Mouse (Mus musculus): ENCODE results near the gene Gucy1a1. TPM values are rescaled to one million over a fixed set of nuclear protein-coding genes. Genes with fewer than 3 reads are reported as not detected.

Gucy1a1 gene
- polyA plus RNA-seq, 1 experiment from 2014 or later: 68.9 TPM

DNA sequence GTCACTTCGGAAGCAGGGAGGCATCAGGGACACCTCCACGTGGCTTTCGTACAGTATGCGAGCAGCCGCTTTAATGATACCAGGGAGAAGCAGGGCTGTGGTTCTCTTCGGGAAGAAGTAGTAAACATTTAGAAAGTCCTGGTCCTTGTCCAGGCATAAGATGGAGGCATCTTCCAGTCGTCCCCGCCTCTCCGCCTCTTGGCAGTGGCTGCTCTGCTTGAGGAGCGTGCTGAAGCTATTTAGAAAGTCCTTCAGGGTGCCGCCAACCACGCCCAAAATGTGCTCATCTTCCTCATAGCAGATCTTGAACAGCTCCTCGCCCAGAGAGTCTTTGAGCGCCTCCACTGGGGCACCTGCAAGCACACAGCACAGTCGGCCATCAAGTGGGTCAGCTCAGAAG, 36.6 kb downstream of the Gucy1a1 start:
- WGBS: 90% methylated on average over 15 of the region's 15 CpGs
- no peak for ATAC-seq
- no peak overlapping the region for H3K4me2 ChIP-seq (ENCODE audit: low read length)
- H3K4me3 ChIP-seq (replicated peaks; ENCODE audit: low read length): no peak overlapping the region
- no peak overlapping the region for H3K9ac ChIP-seq (replicated peaks; ENCODE audit: low read depth, low read length)
- no peaks in the 10 kb centered on the region for H3K9me3 ChIP-seq (ENCODE audit: control insufficient read depth, low read length)
- H3K36me3 ChIP-seq (ENCODE audit: control insufficient read depth, insufficient read depth): no peaks in the 10 kb centered on the region
- no peaks in the 10 kb centered on the region for H3K27me3 ChIP-seq (replicated peaks; ENCODE audit: control insufficient read depth, insufficient read depth, low read length)
- peaks cover 6% of the 10 kb centered on the region for H3K4me1 ChIP-seq (replicated peaks; ENCODE audit: control insufficient read depth, insufficient read depth, low read length)
- no peak overlapping the region for H3K27ac ChIP-seq (ENCODE audit: low read length)

DNA sequence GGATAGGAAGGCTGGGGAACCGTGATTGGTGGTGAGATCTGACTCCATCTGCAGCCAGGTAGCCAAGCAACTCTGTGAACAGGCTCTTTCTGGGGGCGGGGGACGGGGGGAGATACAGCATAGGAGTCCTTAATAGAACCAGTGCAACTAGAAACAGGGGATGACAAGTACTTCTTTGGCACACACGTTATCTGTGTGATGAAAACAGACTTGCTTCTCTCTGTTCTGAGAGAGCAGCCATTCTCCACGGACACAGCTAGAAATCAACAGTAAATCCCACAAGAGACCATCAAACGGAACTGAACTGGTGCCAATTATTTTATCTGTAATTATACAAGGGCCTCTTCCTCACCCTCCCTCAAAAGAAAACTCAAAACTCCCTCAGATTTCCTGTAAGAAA, 41.4 kb downstream of the Gucy1a1 start:
- no peak overlapping the region for H3K4me2 ChIP-seq (ENCODE audit: low read length)
- H3K36me3 ChIP-seq (ENCODE audit: control insufficient read depth, insufficient read depth): no peaks in the 10 kb centered on the region
- H3K4me1 ChIP-seq (replicated peaks; ENCODE audit: control insufficient read depth, insufficient read depth, low read length): no peaks in the 10 kb centered on the region
- 72% methylated on average over 6 of the region's 6 CpGs for WGBS
- H3K9me3 ChIP-seq (ENCODE audit: control insufficient read depth, low read length): no peaks in the 10 kb centered on the region
- no peak for ATAC-seq
- no peak overlapping the region for H3K27ac ChIP-seq (ENCODE audit: low read length)
- H3K4me3 ChIP-seq (replicated peaks; ENCODE audit: low read length): no peak overlapping the region
- no peaks in the 10 kb centered on the region for H3K27me3 ChIP-seq (replicated peaks; ENCODE audit: control insufficient read depth, insufficient read depth, low read length)
- H3K9ac ChIP-seq (replicated peaks; ENCODE audit: low read depth, low read length): no peak overlapping the region

DNA sequence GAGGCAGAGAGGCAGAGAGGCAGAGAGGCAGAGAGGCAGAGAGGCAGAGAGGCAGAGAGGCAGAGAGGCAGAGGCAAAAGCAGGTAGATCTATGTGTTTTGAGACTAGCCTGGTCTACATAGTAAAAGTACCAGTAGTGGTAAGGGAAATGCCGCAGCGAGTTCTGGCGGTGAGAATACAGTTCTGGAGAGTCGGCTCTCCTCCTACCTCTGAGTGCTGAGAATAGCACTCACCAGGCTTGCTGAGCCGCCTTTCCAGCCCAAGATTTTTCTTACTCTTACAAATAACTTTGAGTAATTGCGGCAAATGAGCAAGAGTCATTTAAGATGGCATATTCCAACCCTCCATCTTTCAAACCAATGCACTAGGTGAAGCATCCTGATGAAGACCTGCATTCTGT, 46.5 kb downstream of the Gucy1a1 start:
- Histone ChIP-seq H3K9me3 (ENCODE audit: control insufficient read depth, low read length) (no peaks in the 10 kb centered on the region), H3K9ac (replicated peaks; ENCODE audit: low read depth, low read length) (no peak overlapping the region), H3K4me3 (replicated peaks; ENCODE audit: low read length) (no peak overlapping the region), H3K27me3 (replicated peaks; ENCODE audit: control insufficient read depth, insufficient read depth, low read length) (no peaks in the 10 kb centered on the region), H3K27ac (ENCODE audit: low read length) (no peak overlapping the region), H3K4me2 (ENCODE audit: low read length) (no peak overlapping the region), H3K4me1 (replicated peaks; ENCODE audit: control insufficient read depth, insufficient read depth, low read length) (no peaks in the 10 kb centered on the region), H3K36me3 (ENCODE audit: control insufficient read depth, insufficient read depth) (no peaks in the 10 kb centered on the region)
- 78% methylated on average over 6 of the region's 6 CpGs for WGBS
- no peak for ATAC-seq

DNA sequence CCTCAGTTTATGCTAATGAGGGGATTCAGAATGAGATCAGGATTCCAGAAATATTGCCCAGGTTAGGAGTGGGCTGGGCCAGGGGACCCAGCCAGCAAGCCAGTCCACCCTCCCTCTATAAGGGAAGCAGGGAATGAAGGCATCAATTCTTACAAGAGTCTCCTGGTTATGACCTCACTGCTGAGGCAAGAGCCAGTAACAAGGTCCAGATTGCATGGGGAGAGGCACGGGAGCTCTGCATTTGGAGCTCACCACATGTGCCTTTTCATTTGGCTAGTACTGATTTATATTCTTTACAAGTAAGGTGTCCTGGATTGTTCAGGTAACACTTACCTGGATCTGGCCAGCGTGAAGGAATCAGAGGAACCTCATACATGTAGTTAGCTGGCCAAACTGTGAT, 48.8 kb downstream of the Gucy1a1 start:
- no peak overlapping the region for H3K4me3 ChIP-seq (replicated peaks; ENCODE audit: low read length)
- H3K27me3 ChIP-seq (replicated peaks; ENCODE audit: control insufficient read depth, insufficient read depth, low read length): no peaks in the 10 kb centered on the region
- whole genome bisulfite sequencing: 82% methylated on average over 2 of the region's 2 CpGs
- H3K9ac ChIP-seq (replicated peaks; ENCODE audit: low read depth, low read length): no peak overlapping the region
- H3K4me1 ChIP-seq (replicated peaks; ENCODE audit: control insufficient read depth, insufficient read depth, low read length): no peaks in the 10 kb centered on the region
- no peak overlapping the region for H3K27ac ChIP-seq (ENCODE audit: low read length)
- no peaks in the 10 kb centered on the region for H3K36me3 ChIP-seq (ENCODE audit: control insufficient read depth, insufficient read depth)
- ATAC-seq: no peak
- no peaks in the 10 kb centered on the region for H3K9me3 ChIP-seq (ENCODE audit: control insufficient read depth, low read length)
- no peak overlapping the region for H3K4me2 ChIP-seq (ENCODE audit: low read length)

DNA sequence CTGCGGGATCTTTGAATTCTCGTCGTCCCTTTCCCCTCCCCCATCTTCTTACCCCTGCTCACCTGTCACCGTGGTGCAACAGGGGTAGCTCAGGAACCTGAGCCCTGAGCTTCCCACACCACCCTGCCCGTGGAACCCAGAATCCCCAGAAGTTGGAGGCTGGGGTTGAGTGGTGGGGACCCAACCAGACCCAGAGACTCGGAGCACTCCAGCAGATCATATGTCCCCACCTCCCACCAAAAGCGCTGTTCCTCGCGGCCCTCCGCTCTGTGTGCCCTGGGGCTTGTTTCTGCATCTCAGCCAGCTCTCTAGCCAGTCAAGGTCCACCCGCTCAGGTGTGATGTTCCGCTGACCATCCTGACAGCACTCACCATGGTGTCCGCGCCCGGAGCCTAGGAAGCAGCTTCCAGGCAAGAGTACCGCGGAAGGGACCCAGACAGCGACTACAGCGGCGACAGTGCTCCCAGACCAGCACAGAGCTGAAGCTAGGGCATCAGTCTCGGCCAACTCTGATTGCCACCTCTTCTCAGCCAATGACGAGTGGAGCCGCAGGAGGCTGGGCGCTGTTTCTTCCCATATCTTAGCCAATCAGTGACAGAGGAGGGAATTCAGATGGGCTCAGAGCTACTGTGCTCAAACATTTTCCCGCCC, 71.3 kb downstream of the Gucy1a1 start, which contains the start of gene Gucy1b1:
Gucy1b1 (minus strand) TSS at position 489 of the 651 bp plus-strand sequence.
- Histone ChIP-seq H3K9me3 (ENCODE audit: control insufficient read depth, low read length) (no peaks in the 10 kb centered on the region), H3K27ac (ENCODE audit: low read length) (peak within 1 kb of the TSS; percentile 85), H3K4me1 (replicated peaks; ENCODE audit: control insufficient read depth, insufficient read depth, low read length) (peaks cover 9% of the 10 kb centered on the region), H3K36me3 (ENCODE audit: control insufficient read depth, insufficient read depth) (no peaks in the 10 kb centered on the region), H3K4me3 (replicated peaks; ENCODE audit: low read length) (peak within 1 kb of the TSS; percentile 83), H3K9ac (replicated peaks; ENCODE audit: low read depth, low read length) (peak within 1 kb of the TSS; percentile 78), H3K27me3 (replicated peaks; ENCODE audit: control insufficient read depth, insufficient read depth, low read length) (no peaks in the 10 kb centered on the region), H3K4me2 (ENCODE audit: low read length) (peak within 1 kb of the TSS; percentile 80)
- peak; percentile 99 for ATAC-seq
- under 1% methylated on average over 24 of the region's 25 CpGs for WGBS

DNA sequence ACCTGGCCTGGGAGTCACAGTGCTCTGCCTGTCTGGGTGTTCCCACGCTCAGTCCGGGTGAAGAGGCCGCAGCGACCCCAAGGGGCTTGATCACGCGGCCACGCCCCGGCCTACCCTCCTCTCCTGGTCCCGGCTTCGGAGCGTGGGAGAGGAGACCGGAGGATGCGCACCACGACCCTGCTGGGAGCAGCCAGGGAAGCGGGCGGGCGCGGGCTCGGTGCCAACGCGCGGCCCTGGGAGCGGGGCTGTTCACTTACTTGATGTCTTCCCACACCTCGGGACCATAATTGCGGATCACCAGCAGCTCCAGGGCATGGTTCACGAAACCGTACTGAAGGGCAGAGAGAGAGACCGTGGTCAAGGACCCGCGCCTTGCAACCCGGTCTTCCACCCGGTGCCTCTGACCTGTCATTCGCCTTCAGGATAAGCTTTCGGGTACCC, 71.8 kb downstream of the Gucy1a1 start:
- peak overlapping the region; percentile 83 for H3K4me3 ChIP-seq (replicated peaks; ENCODE audit: low read length)
- no peaks in the 10 kb centered on the region for H3K36me3 ChIP-seq (ENCODE audit: control insufficient read depth, insufficient read depth)
- no peaks in the 10 kb centered on the region for H3K27me3 ChIP-seq (replicated peaks; ENCODE audit: control insufficient read depth, insufficient read depth, low read length)
- peak overlapping the region; percentile 80 for H3K4me2 ChIP-seq (ENCODE audit: low read length)
- ATAC-seq: peak; percentile 60
- peak overlapping the region; percentile 85 for H3K27ac ChIP-seq (ENCODE audit: low read length)
- H3K4me1 ChIP-seq (replicated peaks; ENCODE audit: control insufficient read depth, insufficient read depth, low read length): peaks cover 9% of the 10 kb centered on the region
- under 1% methylated on average over 34 of the region's 34 CpGs for WGBS
- H3K9me3 ChIP-seq (ENCODE audit: control insufficient read depth, low read length): no peaks in the 10 kb centered on the region
- peak overlapping the region; percentile 78 for H3K9ac ChIP-seq (replicated peaks; ENCODE audit: low read depth, low read length)

DNA sequence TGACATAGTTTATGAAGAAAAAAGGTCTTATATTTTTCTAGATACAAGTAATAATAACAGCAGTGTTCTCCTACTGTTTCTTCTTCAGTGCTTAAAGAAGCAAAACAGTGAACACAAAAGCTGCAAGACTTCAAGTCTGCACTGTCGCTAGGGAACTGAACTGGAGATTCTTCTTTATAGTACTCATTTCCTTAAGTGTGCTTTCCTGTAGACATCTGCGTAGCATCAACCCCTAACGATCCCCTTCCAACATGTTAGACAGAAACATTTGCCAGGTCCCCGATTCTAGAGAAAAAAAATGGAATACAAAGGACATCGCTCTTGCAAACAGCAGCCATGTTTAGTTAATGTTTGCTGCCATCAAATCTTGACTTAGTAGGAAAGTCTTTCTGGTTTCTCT, 77.8 kb downstream of the Gucy1a1 start:
- H3K27ac ChIP-seq (ENCODE audit: low read length): no peak overlapping the region
- H3K27me3 ChIP-seq (replicated peaks; ENCODE audit: control insufficient read depth, insufficient read depth, low read length): no peaks in the 10 kb centered on the region
- no peaks in the 10 kb centered on the region for H3K36me3 ChIP-seq (ENCODE audit: control insufficient read depth, insufficient read depth)
- ATAC-seq: no peak
- 75% methylated on average over 5 of the region's 5 CpGs for WGBS
- no peak overlapping the region for H3K9ac ChIP-seq (replicated peaks; ENCODE audit: low read depth, low read length)
- no peak overlapping the region for H3K4me3 ChIP-seq (replicated peaks; ENCODE audit: low read length)
- no peaks in the 10 kb centered on the region for H3K9me3 ChIP-seq (ENCODE audit: control insufficient read depth, low read length)
- peaks cover under 1% of the 10 kb centered on the region; the same call in 1 of the 2 replicates for H3K4me1 ChIP-seq (replicated peaks; ENCODE audit: control insufficient read depth, insufficient read depth, low read length)
- H3K4me2 ChIP-seq (ENCODE audit: low read length): no peak overlapping the region

DNA sequence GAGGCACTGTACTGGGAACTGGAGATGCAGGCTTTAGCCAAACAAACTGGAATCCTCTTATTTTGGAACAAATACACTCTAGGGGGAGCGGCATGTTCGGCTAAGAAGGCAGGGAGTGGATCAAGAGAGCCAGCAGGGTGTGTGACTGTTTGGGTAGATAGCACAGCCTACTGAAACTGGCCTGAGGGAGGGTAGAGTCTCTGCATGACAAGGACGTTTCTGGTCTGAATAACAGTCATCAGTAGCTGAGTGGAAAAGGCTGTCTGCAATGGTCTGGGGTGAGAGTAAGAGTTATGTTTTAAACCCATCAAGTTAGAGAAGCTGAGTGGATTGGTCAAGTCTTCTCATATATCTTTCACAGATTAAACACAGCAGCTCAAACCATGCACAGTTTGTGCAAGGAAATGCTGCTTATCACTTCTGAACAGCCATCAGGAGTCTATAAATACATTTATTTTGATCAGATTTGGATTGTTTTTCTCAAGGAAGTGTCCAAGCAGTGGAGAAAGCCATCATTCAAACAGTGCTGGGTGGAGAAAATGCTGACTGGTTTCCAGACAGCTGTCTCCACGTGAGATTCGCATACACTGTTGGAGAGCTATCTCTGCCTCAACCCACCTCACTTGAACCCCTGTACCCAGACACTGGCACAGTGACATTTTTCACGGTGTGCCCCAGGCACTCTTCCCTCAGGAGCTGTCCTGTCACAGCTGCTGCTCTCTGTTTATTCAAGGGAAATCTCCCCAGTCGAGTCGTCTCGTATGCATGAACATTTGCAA, 84.0 kb downstream of the Gucy1a1 start:
- H3K4me3 ChIP-seq (replicated peaks; ENCODE audit: low read length): no peak overlapping the region
- no peaks in the 10 kb centered on the region for H3K27me3 ChIP-seq (replicated peaks; ENCODE audit: control insufficient read depth, insufficient read depth, low read length)
- WGBS: 56% methylated on average over 9 of the region's 9 CpGs
- no peak overlapping the region for H3K4me2 ChIP-seq (ENCODE audit: low read length)
- no peak overlapping the region for H3K9ac ChIP-seq (replicated peaks; ENCODE audit: low read depth, low read length)
- no peak for ATAC-seq
- no peak overlapping the region for H3K27ac ChIP-seq (ENCODE audit: low read length)
- H3K4me1 ChIP-seq (replicated peaks; ENCODE audit: control insufficient read depth, insufficient read depth, low read length): no peaks in the 10 kb centered on the region; the same call in 1 of the 2 replicates
- no peaks in the 10 kb centered on the region for H3K9me3 ChIP-seq (ENCODE audit: control insufficient read depth, low read length)
- peaks cover 2% of the 10 kb centered on the region; the same call in 1 of the 2 replicates for H3K36me3 ChIP-seq (ENCODE audit: control insufficient read depth, insufficient read depth)

DNA sequence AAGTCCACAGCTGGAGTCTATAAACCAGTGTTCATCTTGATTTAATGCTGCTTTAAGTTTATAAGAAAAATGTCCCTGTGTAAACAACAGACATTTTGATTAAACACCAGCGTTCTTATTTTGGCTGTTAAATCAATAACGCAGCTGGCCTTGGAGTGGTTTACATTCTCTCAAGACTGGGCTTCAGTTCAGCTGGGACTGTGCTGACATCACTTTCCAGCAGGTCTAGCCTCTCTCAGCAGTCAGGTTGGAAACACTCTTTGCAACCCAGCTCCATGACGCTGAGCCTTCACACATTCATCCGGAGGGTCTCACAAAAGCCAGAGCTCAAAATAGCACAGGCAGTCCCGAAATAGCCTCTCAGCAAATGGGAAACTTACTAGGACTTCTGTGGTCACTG, 88.4 kb downstream of the Gucy1a1 start:
- H3K4me3 ChIP-seq (replicated peaks; ENCODE audit: low read length): no peak overlapping the region
- no peaks in the 10 kb centered on the region for H3K9me3 ChIP-seq (ENCODE audit: control insufficient read depth, low read length)
- H3K36me3 ChIP-seq (ENCODE audit: control insufficient read depth, insufficient read depth): peaks cover 2% of the 10 kb centered on the region; the same call in 1 of the 2 replicates
- no peaks in the 10 kb centered on the region for H3K27me3 ChIP-seq (replicated peaks; ENCODE audit: control insufficient read depth, insufficient read depth, low read length)
- no peak for ATAC-seq
- WGBS: 56% methylated on average over 5 of the region's 5 CpGs
- no peak overlapping the region for H3K27ac ChIP-seq (ENCODE audit: low read length)
- H3K4me2 ChIP-seq (ENCODE audit: low read length): no peak overlapping the region
- peaks cover 3% of the 10 kb centered on the region for H3K4me1 ChIP-seq (replicated peaks; ENCODE audit: control insufficient read depth, insufficient read depth, low read length)
- no peak overlapping the region for H3K9ac ChIP-seq (replicated peaks; ENCODE audit: low read depth, low read length)

Measured in forebrain, embryonic 16.5 days (tissue).